Mouse (Mus musculus): ENCODE results near the gene Ccdc159.

GRCm38 (mm10) chr9:21960135-21960534 is 32.9 kb downstream of the Ccdc159 start:
- TF ChIP-seq CTCF (IDR thresholded peaks at IDR 0.05; ENCODE audit: extremely low read depth, insufficient read depth, low read length) (no peak), POLR2A (IDR thresholded peaks at IDR 0.05; ENCODE audit: extremely low read depth, insufficient read depth, low read length) (no peak)

Measured in cortical plate, adult 2 months (tissue).